Mouse (Mus musculus) adrenal gland, postnatal 14 days (tissue): ENCODE results near the gene Spcs3. TPM values are rescaled to one million over a fixed set of nuclear protein-coding genes. Genes with fewer than 3 reads are reported as not detected.
A peak's percentile ranks its signal among the peaks of the same experiment; 100 is the strongest.
"Not testable (repeated sequence)": the region's sequence is repeated elsewhere in the genome, so short reads cannot be mapped to it uniquely, and the experiment has no call there.

Source experiments
- DNase-seq: peaks from one replicate; pipeline ENCODE4 v3.0.0; 2021; ENCODE audit warnings: mixed read lengths
- long read RNA-seq, 2 experiments: library from polyadenylated mRNA; stranded (forward); transcript quantifications; one replicate each; pipeline ENCODE4 v2.0.0; 2021
- total RNA-seq: library from RNA; stranded (reverse); gene quantifications from 2 replicates; pipeline ENCODE4 v1.2.3, GENCODE M21; 2021

Gene Spcs3
- total RNA-seq: 43.4 and 45.1 TPM in 2 replicates
- long read RNA-seq, experiment 1, transcript Spcs3-201 (5 exons, 3,466 nt): major isoform, 66 of 73 reads
- long read RNA-seq, experiment 1, partial matches to known transcripts: 1 of 73 reads
- long read RNA-seq, experiment 1, other reads (novel, unspliced or antisense): 6 of 73 reads
- long read RNA-seq, experiment 2, transcript Spcs3-201 (5 exons, 3,466 nt): major isoform, 32 of 35 reads
- long read RNA-seq, experiment 2, partial matches to known transcripts: 0 of 35 reads
- long read RNA-seq, experiment 2, other reads (novel, unspliced or antisense): 3 of 35 reads

GRCm38 (mm10) chr8:54529382-54530296, at the start of gene Spcs3, which contains the start of gene Asb5:
Gene Spcs3 (minus strand): TSS chr8:54529998.
Gene Asb5 (plus strand): TSS chr8:54529580.
- peak; percentile 98 for DNase-seq

- DNase-seq: no peak
Observed at GRCm38 (mm10) chr8:54570618-54571609, 41.1 kb upstream of the Spcs3 start.

- DNase-seq: no peak
Observed at GRCm38 (mm10) chr8:54567168-54567567, 37.4 kb upstream of the Spcs3 start.

- DNase-seq: no peak
Observed at GRCm38 (mm10) chr8:54565603-54566260, 35.9 kb upstream of the Spcs3 start.

GRCm38 (mm10) chr8:54565181-54565580, 35.4 kb upstream of the Spcs3 start:
- DNase-seq: no peak

- no peak for DNase-seq
Observed at GRCm38 (mm10) chr8:54562137-54562536, 32.3 kb upstream of the Spcs3 start.

- DNase-seq: no peak
Observed at GRCm38 (mm10) chr8:54554921-54555320, 25.1 kb upstream of the Spcs3 start.

- no peak for DNase-seq
Observed at GRCm38 (mm10) chr8:54550026-54550574, 20.3 kb upstream of the Spcs3 start.

GRCm38 (mm10) chr8:54548383-54548782, 18.6 kb upstream of the Spcs3 start:
- DNase-seq: no peak

- no peak for DNase-seq
Observed at GRCm38 (mm10) chr8:54541331-54541730, 11.5 kb upstream of the Spcs3 start.

- no peak for DNase-seq
Observed at GRCm38 (mm10) chr8:54537285-54537684, 7.5 kb upstream of the Spcs3 start.

- no peak for DNase-seq
Observed at GRCm38 (mm10) chr8:54535172-54535571, 5.4 kb upstream of the Spcs3 start.

- DNase-seq: no peak
Observed at GRCm38 (mm10) chr8:54528571-54528970, 1.2 kb downstream of the Spcs3 start.

- DNase-seq: no peak
Observed at GRCm38 (mm10) chr8:54526700-54527099, 3.1 kb downstream of the Spcs3 start.

GRCm38 (mm10) chr8:54525606-54526005, 4.2 kb downstream of the Spcs3 start:
- no peak for DNase-seq

GRCm38 (mm10) chr8:54520516-54520915, 9.3 kb downstream of the Spcs3 start:
- no peak for DNase-seq

- DNase-seq: no peak
Observed at GRCm38 (mm10) chr8:54518756-54519460, 10.9 kb downstream of the Spcs3 start.

- not testable (repeated sequence) for DNase-seq
Observed at GRCm38 (mm10) chr8:54512200-54512599, 17.6 kb downstream of the Spcs3 start.

- DNase-seq: no peak
Observed at GRCm38 (mm10) chr8:54511791-54512190, 18.0 kb downstream of the Spcs3 start.

GRCm38 (mm10) chr8:54509221-54509721, 20.5 kb downstream of the Spcs3 start:
- DNase-seq: no peak
